Mouse (Mus musculus): ENCODE results near the gene Kif24. TPM values are rescaled to one million over a fixed set of nuclear protein-coding genes. Genes with fewer than 3 reads are reported as not detected.

Gene Kif24
- polyA plus RNA-seq, 1 experiment = 0.61 TPM

- no peak for DNase-seq (ENCODE audit: low spot score)
Observed at GRCm38 (mm10) chr4:41347839-41348238, 116.8 kb downstream of the Kif24 start.

- no peak for DNase-seq (ENCODE audit: low spot score)
Observed at GRCm38 (mm10) chr4:41346011-41346410, 118.7 kb downstream of the Kif24 start.

GRCm38 (mm10) chr4:41340912-41341550 is 123.7 kb downstream of the Kif24 start:
- no peak for DNase-seq (ENCODE audit: low spot score)

Other genes starting within 250 kb of the Kif24 start
- 19.0 and 30.8 TPM in 2 replicates for gene Ubap2, start 189.7 kb downstream of the Kif24 start, polyA plus RNA-seq (2012; rRNA removed)
- gene Dcaf12, start 150.0 kb downstream of the Kif24 start, polyA plus RNA-seq (2012; rRNA removed) = 37.1 and 38.5 TPM in 2 replicates
- 47.2 and 52.7 TPM in 2 replicates for gene Ubap1, start 115.9 kb downstream of the Kif24 start, polyA plus RNA-seq (2012; rRNA removed)
- 29.5 and 34.6 TPM in 2 replicates for gene Nudt2, start 264 bp upstream of the Kif24 start, polyA plus RNA-seq (2012; rRNA removed)
- 8.0 and 11.4 TPM in 2 replicates for gene AI464131, start 38.2 kb upstream of the Kif24 start, polyA plus RNA-seq (2012; rRNA removed)
- gene 1110017D15Rik, start 52.4 kb upstream of the Kif24 start, polyA plus RNA-seq (2012; rRNA removed) = 0.10 and 0.22 TPM in 2 replicates
- 20.9 and 21.3 TPM in 2 replicates for gene Fam219a, start 104.7 kb upstream of the Kif24 start, polyA plus RNA-seq (2012; rRNA removed)
- gene Dnaic1, start 104.9 kb upstream of the Kif24 start, polyA plus RNA-seq (2012; rRNA removed) = 85.3 and 93.8 TPM in 2 replicates
- gene Enho, start 175.4 kb upstream of the Kif24 start, polyA plus RNA-seq (2012; rRNA removed) = 165 and 187 TPM in 2 replicates
- 28.6 and 49.0 TPM in 2 replicates for gene Cntfr, start 232.2 kb upstream of the Kif24 start, polyA plus RNA-seq (2012; rRNA removed)
- 77.4 and 78.3 TPM in 2 replicates for gene Il11ra1, start 235.1 kb upstream of the Kif24 start, polyA plus RNA-seq (2012; rRNA removed)
- gene Rpp25l, start 248.6 kb upstream of the Kif24 start, polyA plus RNA-seq (2012; rRNA removed) = 32.6 and 40.5 TPM in 2 replicates